Mouse (Mus musculus): ENCODE measurements at regions not wholly inside any gene's neighbourhood (a gene's known extent, or its start where the extent isn't known, plus 50 kb on each side); places are given as distances from the start of the nearest gene placed in this dataset.

- DNase-seq (ENCODE audit: low spot score in 2 of 2): no peak
Measured at GRCm38 (mm10) chr14:9338220-9338619, 672.2 kb upstream of the 4930452B06Rik start.

GRCm38 (mm10) chr14:9337107-9337506, 671.1 kb upstream of the 4930452B06Rik start:
- peak in 1 of 2 experiments; percentile 4 for DNase-seq (ENCODE audit: low spot score in 2 of 2)

GRCm38 (mm10) chr14:9331593-9331992, 665.6 kb upstream of the 4930452B06Rik start:
- no peak for DNase-seq (ENCODE audit: low spot score in 2 of 2)

- no peak for DNase-seq (ENCODE audit: low spot score in 2 of 2)
Measured at GRCm38 (mm10) chr14:9330767-9331166, 664.7 kb upstream of the 4930452B06Rik start.

GRCm38 (mm10) chr14:9329839-9330485, 663.9 kb upstream of the 4930452B06Rik start:
- DNase-seq (ENCODE audit: low spot score in 2 of 2): peak; percentile 3 to 44

GRCm38 (mm10) chr14:9327344-9327743, 661.3 kb upstream of the 4930452B06Rik start:
- no peak for DNase-seq (ENCODE audit: low spot score in 2 of 2)

GRCm38 (mm10) chr14:9319842-9320241, 653.8 kb upstream of the 4930452B06Rik start:
- DNase-seq (ENCODE audit: low spot score in 2 of 2): no peak

- DNase-seq (ENCODE audit: low spot score in 2 of 2): no peak
Measured at GRCm38 (mm10) chr14:9318796-9319465, 652.9 kb upstream of the 4930452B06Rik start.

- DNase-seq (ENCODE audit: low spot score in 2 of 2): no peak
Measured at GRCm38 (mm10) chr14:9315224-9315623, 649.2 kb upstream of the 4930452B06Rik start.

GRCm38 (mm10) chr14:9296145-9296544, 630.1 kb upstream of the 4930452B06Rik start:
- no peak for DNase-seq (ENCODE audit: low spot score in 2 of 2)

GRCm38 (mm10) chr14:9294555-9294954, 628.5 kb upstream of the 4930452B06Rik start:
- DNase-seq (ENCODE audit: low spot score in 2 of 2): no peak

- no peak for DNase-seq (ENCODE audit: low spot score in 2 of 2)
Measured at GRCm38 (mm10) chr14:9288103-9288502, 622.1 kb upstream of the 4930452B06Rik start.

- DNase-seq (ENCODE audit: low spot score in 2 of 2): no peak
Measured at GRCm38 (mm10) chr14:9285606-9286002, 619.6 kb upstream of the 4930452B06Rik start.

- no peak for DNase-seq (ENCODE audit: low spot score in 2 of 2)
Measured at GRCm38 (mm10) chr14:9284976-9285605, 619.1 kb upstream of the 4930452B06Rik start.

GRCm38 (mm10) chr14:9267282-9268091, 601.4 kb upstream of the 4930452B06Rik start:
- no peak for DNase-seq (ENCODE audit: low spot score in 2 of 2)

GRCm38 (mm10) chr14:9252017-9252416, 586.0 kb upstream of the 4930452B06Rik start:
- DNase-seq (ENCODE audit: low spot score in 2 of 2): no peak

GRCm38 (mm10) chr14:9245266-9245665, 579.2 kb upstream of the 4930452B06Rik start:
- DNase-seq (ENCODE audit: low spot score in 2 of 2): no peak

GRCm38 (mm10) chr14:9243336-9243735, 577.3 kb upstream of the 4930452B06Rik start:
- DNase-seq (ENCODE audit: low spot score in 2 of 2): no peak

GRCm38 (mm10) chr14:9242118-9242517, 576.1 kb upstream of the 4930452B06Rik start:
- no peak for DNase-seq (ENCODE audit: low spot score in 2 of 2)

- no peak for DNase-seq (ENCODE audit: low spot score in 2 of 2)
Measured at GRCm38 (mm10) chr14:9227670-9228069, 561.6 kb upstream of the 4930452B06Rik start.

- DNase-seq (ENCODE audit: low spot score in 2 of 2): peak in 1 of 2 experiments; percentile 2
Measured at GRCm38 (mm10) chr14:9200246-9200645, 534.2 kb upstream of the 4930452B06Rik start.

All from frontal cortex, postnatal 36 days (tissue).